Comparison of ENCODE assay signal across 7 mouse cellular contexts in genomic region chr12:70062114-70062513, GRCm38 (mm10). TPM values are rescaled to one million over a fixed set of nuclear protein-coding genes. Genes with fewer than 3 reads are reported as not detected.
A peak's percentile ranks its signal among the peaks of the same experiment; 100 is the strongest.
DNase-seq lines count a peak whose midpoint lies in the region; ATAC-seq and TF ChIP-seq lines count a peak whose summit lies in the region.

No protein-coding gene starts in this region.

- H3K4me3 ChIP-seq in liver, adult 2 months (ENCODE audit: insufficient read depth, low read depth, low read length): no peak overlapping the region
- no peak overlapping the region for H3K4me3 ChIP-seq in liver, embryonic 11.5 days (ENCODE audit: low read depth, low read length)

- H3K9ac ChIP-seq in liver, adult 2 months (ENCODE audit: low read depth, low read length): no peak overlapping the region
- H3K9ac ChIP-seq in liver, embryonic 11.5 days (ENCODE audit: low read depth, low read length): no peak overlapping the region

- 16% methylated on average over 3 of the region's 3 CpGs for WGBS in liver, adult 2 months
- 36% methylated on average over 3 of the region's 3 CpGs for WGBS in liver, embryonic 11.5 days
- 30% methylated on average over 3 of the region's 3 CpGs for WGBS in large intestine, adult 2 months

- H3K79me2 ChIP-seq in liver, adult 2 months (ENCODE audit: control insufficient read depth, insufficient read depth, low read length): no peaks in the 10 kb centered on the region

- TF ChIP-seq POLR2A in liver, adult 2 months (IDR thresholded peaks at IDR 0.05; ENCODE audit: extremely low read depth, insufficient read depth, low read length): no peak

- ATAC-seq in liver, embryonic 11.5 days (replicated peaks; ENCODE audit: low FRiP score): no peak

- H3K36me3 ChIP-seq in liver, adult 2 months (ENCODE audit: control insufficient read depth, insufficient read depth, low read length): no peaks in the 10 kb centered on the region
- no peaks in the 10 kb centered on the region; the same call in 1 of the 2 replicates for H3K36me3 ChIP-seq in liver, embryonic 11.5 days (ENCODE audit: control insufficient read depth, insufficient read depth, low read length)

- no peaks in the 10 kb centered on the region for H3K27me3 ChIP-seq in liver, adult 2 months (ENCODE audit: control insufficient read depth, insufficient read depth, low read length)
- no peaks in the 10 kb centered on the region for H3K27me3 ChIP-seq in liver, embryonic 11.5 days (replicated peaks; ENCODE audit: control insufficient read depth, insufficient read depth, low read length)

- no peaks in the 10 kb centered on the region for H3K9me3 ChIP-seq in liver, embryonic 11.5 days (ENCODE audit: control insufficient read depth, low read length)

- peak; percentile 45 for DNase-seq in liver, adult 2 months (ENCODE audit: extremely low read depth, low read depth, low spot score)
- DNase-seq in liver, embryonic 11.5 days (ENCODE audit: low spot score): no peak
- peak; percentile 17 for DNase-seq in MEL-GATA-1-ER (ENCODE audit: extremely low read depth, low read depth)
- peak; percentile 83 for DNase-seq in brain, adult 2 months (ENCODE audit: low read depth, low spot score)
- DNase-seq in fibroblast of lung, adult 2 months (ENCODE audit: low read depth): peak; percentile 38
- DNase-seq in large intestine, adult 2 months (ENCODE audit: low read depth, low spot score): peak; percentile 18
- DNase-seq in neural tube, embryonic 10.5 days (ENCODE audit: extremely low spot score, low spot score): peak; percentile 56

- TF ChIP-seq CTCF in liver, adult 2 months (IDR thresholded peaks at IDR 0.05; ENCODE audit: low read depth, low read length): peak; percentile 60

- no peaks in the 10 kb centered on the region for H3K4me1 ChIP-seq in liver, adult 2 months (ENCODE audit: control insufficient read depth, insufficient read depth, low read length)
- no peaks in the 10 kb centered on the region for H3K4me1 ChIP-seq in liver, embryonic 11.5 days (replicated peaks; ENCODE audit: control insufficient read depth, insufficient read depth, low read length)

- no peak overlapping the region for H3K4me2 ChIP-seq in liver, embryonic 11.5 days

- no peak overlapping the region for H3K27ac ChIP-seq in liver, adult 2 months (replicated peaks; ENCODE audit: insufficient read depth, low read depth, low read length)
- H3K27ac ChIP-seq in liver, embryonic 11.5 days (ENCODE audit: low read depth, low read length): no peak overlapping the region

RNA-seq across cellular contexts. Expression of gene Nin, which starts 51.4 kb away (rescaled TPM):
- 2.1 and 2.9 TPM in 2 replicates for total RNA-seq in liver, adult 2 months (2014; rRNA removed)
- 0.51 and 1.1 TPM in 2 replicates for polyA plus RNA-seq in liver, adult 2 months (2012; rRNA removed)
- polyA plus RNA-seq in liver, embryonic 11.5 days (2014; fragmentation: Nextera tagmentation; extraction: Ambion mirVana): 7.7 and 9.4 TPM in 2 replicates
- 2.1 and 4.2 TPM in 2 replicates for polyA plus RNA-seq in large intestine, adult 2 months (2012; rRNA removed)
